ENCODE assay signal across 18 mouse cellular contexts in genomic region chr3:152872596-152872995, GRCm38 (mm10).
DNase-seq lines count a peak whose midpoint lies in the region; ATAC-seq lines count a peak whose summit lies in the region.
"Had no signal": no experiment of that assay in that cellular context is flagged by ENCODE, and none has a peak within 500 bp of the region (broad histone marks: within the 10 kb centered on the region; RNA-seq: fewer than 3 reads in every experiment).

No protein-coding gene starts in this region.

- H3K27ac ChIP-seq in embryonic facial prominence, embryonic 14.5 days (replicated peaks; ENCODE audit: low read depth, low read length) = no peak overlapping the region
- H3K27ac ChIP-seq in embryonic facial prominence, embryonic 10.5 days (replicated peaks) = no peak overlapping the region
- H3K27ac ChIP-seq in hindbrain, embryonic 12.5 days = peak overlapping the region; percentile 71
- peak overlapping the region; percentile 68 for H3K27ac ChIP-seq in midbrain, embryonic 15.5 days
- H3K27ac ChIP-seq: embryonic facial prominence, embryonic 15.5 days; limb, embryonic 12.5 days; liver, embryonic 15.5 days had no signal

- H3K9me3 ChIP-seq in embryonic facial prominence, embryonic 14.5 days (ENCODE audit: control insufficient read depth, low read length) = no peaks in the 10 kb centered on the region
- no peaks in the 10 kb centered on the region for H3K9me3 ChIP-seq in embryonic facial prominence, embryonic 10.5 days
- H3K9me3 ChIP-seq in hindbrain, embryonic 12.5 days (replicated peaks) = no peaks in the 10 kb centered on the region
- H3K9me3 ChIP-seq in midbrain, embryonic 15.5 days = no peaks in the 10 kb centered on the region
- H3K9me3 ChIP-seq: embryonic facial prominence, embryonic 15.5 days; limb, embryonic 12.5 days; liver, embryonic 15.5 days had no signal

- H3K4me1 ChIP-seq in embryonic facial prominence, embryonic 14.5 days (ENCODE audit: control insufficient read depth, insufficient read depth, low read length) = no peaks in the 10 kb centered on the region
- H3K4me1 ChIP-seq in embryonic facial prominence, embryonic 10.5 days = peaks cover 15% of the 10 kb centered on the region; the same call in 1 of the 2 replicates
- peaks cover 31% of the 10 kb centered on the region for H3K4me1 ChIP-seq in hindbrain, embryonic 12.5 days
- H3K4me1 ChIP-seq in midbrain, embryonic 15.5 days = peaks cover 25% of the 10 kb centered on the region
- H3K4me1 ChIP-seq: embryonic facial prominence, embryonic 15.5 days; limb, embryonic 12.5 days; liver, embryonic 15.5 days had no signal

- H3K4me3 ChIP-seq in embryonic facial prominence, embryonic 14.5 days (ENCODE audit: low read depth, low read length) = no peak overlapping the region
- no peak overlapping the region for H3K4me3 ChIP-seq in embryonic facial prominence, embryonic 10.5 days
- H3K4me3 ChIP-seq in hindbrain, embryonic 12.5 days = no peak overlapping the region
- H3K4me3 ChIP-seq in midbrain, embryonic 15.5 days = no peak overlapping the region
- H3K4me3 ChIP-seq: embryonic facial prominence, embryonic 15.5 days; limb, embryonic 12.5 days; liver, embryonic 15.5 days had no signal

- H3K4me2 ChIP-seq in embryonic facial prominence, embryonic 14.5 days (ENCODE audit: low read depth, low read length) = no peak overlapping the region
- no peak overlapping the region for H3K4me2 ChIP-seq in hindbrain, embryonic 12.5 days (replicated peaks)
- H3K4me2 ChIP-seq in midbrain, embryonic 15.5 days = peak overlapping the region; percentile 6; the same call in 1 of the 2 replicates
- H3K4me2 ChIP-seq: embryonic facial prominence, embryonic 15.5 days; limb, embryonic 12.5 days; liver, embryonic 15.5 days had no signal

- peak; percentile 22; the same call in 1 of the 2 replicates for ATAC-seq in embryonic facial prominence, embryonic 14.5 days (ENCODE audit: low read depth)
- peak; percentile 63 for ATAC-seq in hindbrain, embryonic 12.5 days (ENCODE audit: low FRiP score)
- ATAC-seq in midbrain, embryonic 15.5 days (replicated peaks) = no peak; the same call in 1 of the 2 replicates
- ATAC-seq: intestine, postnatal 0 days had no signal

- peak; percentile 59 for DNase-seq in embryonic facial prominence, embryonic 14.5 days (ENCODE audit: low spot score)
- DNase-seq in embryonic facial prominence, embryonic 10.5 days (ENCODE audit: low spot score) = no peak
- peak; percentile 35 for DNase-seq in 3T3-L1 (ENCODE audit: low read depth, low spot score)
- no peak for DNase-seq in thymus, postnatal 14 days
- DNase-seq in spleen, postnatal 14 days (ENCODE audit: low spot score in 2 of 2) = no peak
- DNase-seq in heart, adult 9 months (ENCODE audit: low spot score in 2 of 2) = no peak
- DNase-seq: adrenal gland, postnatal 10 days; B cell, adult 2 months; cerebellum, postnatal 14 days; heart, adult 18-20 months; heart, postnatal 14 days; kidney, postnatal 14 days had no signal

- 61% methylated on average over 6 of the region's 6 CpGs for WGBS in embryonic facial prominence, embryonic 14.5 days
- WGBS in embryonic facial prominence, embryonic 10.5 days = 64% methylated on average over 6 of the region's 6 CpGs
- 41% methylated on average over 6 of the region's 6 CpGs for WGBS in hindbrain, embryonic 12.5 days
- WGBS in midbrain, embryonic 15.5 days = 33% methylated on average over 6 of the region's 6 CpGs

- no peaks in the 10 kb centered on the region for H3K27me3 ChIP-seq in embryonic facial prominence, embryonic 14.5 days (replicated peaks; ENCODE audit: control insufficient read depth, insufficient read depth, low read length)
- H3K27me3 ChIP-seq in embryonic facial prominence, embryonic 10.5 days (replicated peaks; ENCODE audit: low read depth, poor library complexity, severe bottlenecking) = no peaks in the 10 kb centered on the region
- no peaks in the 10 kb centered on the region for H3K27me3 ChIP-seq in hindbrain, embryonic 12.5 days
- no peaks in the 10 kb centered on the region for H3K27me3 ChIP-seq in midbrain, embryonic 15.5 days (replicated peaks)
- H3K27me3 ChIP-seq: embryonic facial prominence, embryonic 15.5 days; limb, embryonic 12.5 days; liver, embryonic 15.5 days had no signal

- no peaks in the 10 kb centered on the region for H3K36me3 ChIP-seq in embryonic facial prominence, embryonic 14.5 days (ENCODE audit: control insufficient read depth, insufficient read depth, low read length)
- no peaks in the 10 kb centered on the region for H3K36me3 ChIP-seq in embryonic facial prominence, embryonic 10.5 days (replicated peaks)
- H3K36me3 ChIP-seq in hindbrain, embryonic 12.5 days = no peaks in the 10 kb centered on the region
- no peaks in the 10 kb centered on the region for H3K36me3 ChIP-seq in midbrain, embryonic 15.5 days (replicated peaks)
- H3K36me3 ChIP-seq: embryonic facial prominence, embryonic 15.5 days; limb, embryonic 12.5 days; liver, embryonic 15.5 days had no signal

- H3K9ac ChIP-seq in embryonic facial prominence, embryonic 14.5 days (ENCODE audit: low read depth, low read length) = no peak overlapping the region
- H3K9ac ChIP-seq in hindbrain, embryonic 12.5 days = no peak overlapping the region
- no peak overlapping the region for H3K9ac ChIP-seq in midbrain, embryonic 15.5 days
- H3K9ac ChIP-seq: embryonic facial prominence, embryonic 15.5 days; limb, embryonic 12.5 days; liver, embryonic 15.5 days had no signal

Comparison
In these comparisons a context has a peak if more than half of its experiments do, and no peak if none do; other contexts are left out.
1. DNase-seq: peak in embryonic facial prominence, embryonic 14.5 days (single experiment) and 3T3-L1 (single experiment); none in embryonic facial prominence, embryonic 10.5 days (single experiment), thymus, postnatal 14 days (single experiment), spleen, postnatal 14 days (0 of 2) and heart, adult 9 months (0 of 2).
2. H3K27ac ChIP-seq: peak in hindbrain, embryonic 12.5 days (single experiment) and midbrain, embryonic 15.5 days (single experiment); none in embryonic facial prominence, embryonic 14.5 days (single experiment) and embryonic facial prominence, embryonic 10.5 days (single experiment).